Mouse (Mus musculus) lung, embryonic 16.5 days (tissue): ENCODE data around the gene C8g. TPM values are rescaled to one million over a fixed set of nuclear protein-coding genes. Genes with fewer than 3 reads are reported as not detected.

Source experiments
- polyA plus RNA-seq: library from polyadenylated mRNA; unstranded; fragments of >200 nt; fragmentation: Nextera tagmentation; extraction: Ambion mirVana; gene quantifications from 2 replicates; pipeline ENCODE4 v1.2.1, GENCODE M21; 2015

C8g gene
- polyA plus RNA-seq, 1 experiment from 2014 or later = 6.5 TPM

Other genes starting within 250 kb of the C8g start
- 20.3 and 22.0 TPM in 2 replicates for gene Tmem203, start 246.3 kb downstream of the C8g start, polyA plus RNA-seq
- 6.4 and 6.5 TPM in 2 replicates for gene Tprn, start 239.1 kb downstream of the C8g start, polyA plus RNA-seq
- gene Ssna1, start 229.3 kb downstream of the C8g start, polyA plus RNA-seq = 219 and 232 TPM in 2 replicates
- gene Anapc2, start 229.2 kb downstream of the C8g start, polyA plus RNA-seq = 136 and 137 TPM in 2 replicates
- not detected in 2 replicates for gene Tmem210, start 213.6 kb downstream of the C8g start, polyA plus RNA-seq
- gene Lrrc26, start 211.8 kb downstream of the C8g start, polyA plus RNA-seq = 6.7 and 9.4 TPM in 2 replicates
- gene Grin1, start 182.5 kb downstream of the C8g start, polyA plus RNA-seq = 0.44 and 0.84 TPM in 2 replicates
- gene Man1b1, start 169.4 kb downstream of the C8g start, polyA plus RNA-seq = 47.8 and 57.4 TPM in 2 replicates
- gene Dpp7, start 145.4 kb downstream of the C8g start, polyA plus RNA-seq = 15.9 and 18.9 TPM in 2 replicates
- 18.8 and 20.2 TPM in 2 replicates for gene Uap1l1, start 136.0 kb downstream of the C8g start, polyA plus RNA-seq
- gene Sapcd2, start 129.4 kb downstream of the C8g start, polyA plus RNA-seq = 39.0 and 39.3 TPM in 2 replicates
- 3.6 and 4.8 TPM in 2 replicates for gene Entpd2, start 105.8 kb downstream of the C8g start, polyA plus RNA-seq
- 31.6 and 36.5 TPM in 2 replicates for gene Npdc1, start 102.4 kb downstream of the C8g start, polyA plus RNA-seq
- gene Fut7, start 78.5 kb downstream of the C8g start, polyA plus RNA-seq = 0.10 and 0.15 TPM in 2 replicates
- 4.9 and 5.4 TPM in 2 replicates for gene Abca2, start 73.0 kb downstream of the C8g start, polyA plus RNA-seq
- gene Clic3, start 44.9 kb downstream of the C8g start, polyA plus RNA-seq = 139 and 180 TPM in 2 replicates
- 37.9 and 44.8 TPM in 2 replicates for gene Paxx, start 40.6 kb downstream of the C8g start, polyA plus RNA-seq
- 10.7 and 16.5 TPM in 2 replicates for gene Ptgds, start 31.7 kb downstream of the C8g start, polyA plus RNA-seq
- gene Lcn12, start 7.8 kb downstream of the C8g start, polyA plus RNA-seq = not detected in 2 replicates
- gene Fbxw5, start 969 bp downstream of the C8g start, polyA plus RNA-seq = 80.8 and 81.1 TPM in 2 replicates
- 38.2 and 39.1 TPM in 2 replicates for gene Traf2, start 45.2 kb upstream of the C8g start, polyA plus RNA-seq
- gene Edf1, start 56.1 kb upstream of the C8g start, polyA plus RNA-seq = 319 and 355 TPM in 2 replicates
- 3.1 and 8.2 TPM in 2 replicates for gene Mamdc4, start 73.1 kb upstream of the C8g start, polyA plus RNA-seq
- 164 and 167 TPM in 2 replicates for gene Phpt1, start 73.5 kb upstream of the C8g start, polyA plus RNA-seq
- 0.21 TPM in 1 of 2 replicates, not detected in the other for gene Ajm1, start 80.0 kb upstream of the C8g start, polyA plus RNA-seq
- gene Rabl6, start 106.8 kb upstream of the C8g start, polyA plus RNA-seq = 60.7 and 61.8 TPM in 2 replicates
- 0.14 and 0.15 TPM in 2 replicates for gene Ccdc183, start 116.0 kb upstream of the C8g start, polyA plus RNA-seq
- 30.5 and 35.6 TPM in 2 replicates for gene Tmem141, start 120.3 kb upstream of the C8g start, polyA plus RNA-seq
- 3.5 and 10.6 TPM in 2 replicates for gene Fcna, start 126.3 kb upstream of the C8g start, polyA plus RNA-seq
- gene Lcn8, start 151.4 kb upstream of the C8g start, polyA plus RNA-seq = 0.33 TPM in 1 of 2 replicates, not detected in the other
- not detected in 2 replicates for gene Lcn5, start 156.2 kb upstream of the C8g start, polyA plus RNA-seq
- gene Lcn6, start 175.1 kb upstream of the C8g start, polyA plus RNA-seq = not detected in 2 replicates
- not detected in 2 replicates for gene Lcn10, start 181.0 kb upstream of the C8g start, polyA plus RNA-seq
- gene Obp2a, start 198.3 kb upstream of the C8g start, polyA plus RNA-seq = not detected in 2 replicates
- gene Bmyc, start 205.0 kb upstream of the C8g start, polyA plus RNA-seq = 60.2 and 63.4 TPM in 2 replicates
- not detected in 2 replicates for gene Obp2b, start 235.3 kb upstream of the C8g start, polyA plus RNA-seq